Mouse (Mus musculus): ENCODE results near the gene Abca9. TPM values are rescaled to one million over a fixed set of nuclear protein-coding genes. Genes with fewer than 3 reads are reported as not detected.

The Abca9 gene
- total and polyA plus RNA-seq, 3 experiments, result 0.08 to 0.13 (median 0.12) TPM

- TF ChIP-seq IRF4 (IDR thresholded peaks at IDR 0.05; ENCODE audit: low read depth, low read length), result no peak
- TF ChIP-seq MYC (IDR thresholded peaks at IDR 0.05; ENCODE audit: low read depth, low read length), result no peak
- no peak for TF ChIP-seq POLR2A (IDR thresholded peaks at IDR 0.05; ENCODE audit: low read depth, low read length)
- no peak for TF ChIP-seq UBTF (IDR thresholded peaks at IDR 0.05; ENCODE audit: low read depth, low read length)
- TF ChIP-seq ZKSCAN1 (IDR thresholded peaks at IDR 0.05; ENCODE audit: borderline replicate concordance, low read depth, low read length), result no peak
- no peak for TF ChIP-seq E2F4 (IDR thresholded peaks at IDR 0.05; ENCODE audit: insufficient replicate concordance, low read depth, low read length)
- no peak for TF ChIP-seq CHD1 (IDR thresholded peaks at IDR 0.05; ENCODE audit: low read depth, low read length)
- no peak for TF ChIP-seq ETS1 (conservative IDR thresholded peaks at IDR 0.05; ENCODE audit: low read depth, low read length)
- no peaks in the 10 kb centered on the region for H3K9me3 ChIP-seq (replicated peaks; ENCODE audit: low read length)
- no peak overlapping the region for H3K4me3 ChIP-seq (replicated peaks in 1 of 3; ENCODE audit: low read depth in 2 of 3, low read length in 2 of 3, poor library complexity in 1 of 3)
- H3K4me1 ChIP-seq (ENCODE audit: control insufficient read depth in 1 of 2, insufficient read depth in 2 of 2), result no peaks in the 10 kb centered on the region
- no peaks in the 10 kb centered on the region for H3K79me2 ChIP-seq (replicated peaks; ENCODE audit: control insufficient read depth, extremely low read depth, insufficient read depth, poor library complexity, severe bottlenecking)
- no peak overlapping the region for H3K4me2 ChIP-seq (ENCODE audit: insufficient read depth, low read depth, poor library complexity, severe bottlenecking)
- no peak overlapping the region for H3K9ac ChIP-seq (ENCODE audit: insufficient read depth, low read depth)
- in situ Hi-C loops (cut with MboI; ENCODE audit: low pct_ligation_motif_present, low pct_unique_long_range_greater_than_20kb, low sequenced_read_pairs) (no loop called here), dilution Hi-C loops (cut with MboI; ENCODE audit: extremely low pct_ligation_motif_present, extremely low pct_unique_long_range_greater_than_20kb, low sequenced_read_pairs) (no loop called here)
- no peak overlapping the region for H3K27ac ChIP-seq (ENCODE audit: insufficient read depth, low read depth)
- no peak for DNase-seq (ENCODE audit: extremely low read depth)
- no peaks in the 10 kb centered on the region for H3K27me3 ChIP-seq (replicated peaks)
- no peaks in the 10 kb centered on the region for H3K36me3 ChIP-seq (replicated peaks in 1 of 2; ENCODE audit: control insufficient read depth in 1 of 2, insufficient read depth in 1 of 2, low read length in 1 of 2)
These were observed 27.3 kb upstream of the Abca9 start for GRCm38 (mm10) chr11:110195310-110195709.

- dilution Hi-C loops (cut with MboI; ENCODE audit: extremely low pct_ligation_motif_present, extremely low pct_unique_long_range_greater_than_20kb, low sequenced_read_pairs), result no loop called here
- H3K79me2 ChIP-seq (replicated peaks; ENCODE audit: control insufficient read depth, extremely low read depth, insufficient read depth, poor library complexity, severe bottlenecking), result no peaks in the 10 kb centered on the region
- no peak overlapping the region for H3K4me3 ChIP-seq (replicated peaks in 1 of 3; ENCODE audit: low read depth in 2 of 3, low read length in 2 of 3, poor library complexity in 1 of 3)
- H3K4me2 ChIP-seq (ENCODE audit: insufficient read depth, low read depth, poor library complexity, severe bottlenecking), result no peak overlapping the region
- H3K9me3 ChIP-seq (replicated peaks; ENCODE audit: low read length), result no peaks in the 10 kb centered on the region
- H3K9ac ChIP-seq (ENCODE audit: insufficient read depth, low read depth), result no peak overlapping the region
- H3K4me1 ChIP-seq (ENCODE audit: control insufficient read depth in 1 of 2, insufficient read depth in 2 of 2), result peaks cover 0 to 16% of the 10 kb centered on the region in 2 experiments; a peak in 2 of 4 replicates
- H3K36me3 ChIP-seq (replicated peaks in 1 of 2; ENCODE audit: control insufficient read depth in 1 of 2, insufficient read depth in 1 of 2, low read length in 1 of 2), result no peaks in the 10 kb centered on the region
- DNase-seq (ENCODE audit: extremely low read depth), result peak; percentile 27
- H3K27ac ChIP-seq (ENCODE audit: insufficient read depth, low read depth), result no peak overlapping the region
- H3K27me3 ChIP-seq (replicated peaks), result no peaks in the 10 kb centered on the region
- no peak for TF ChIP-seq ELF1 (IDR thresholded peaks at IDR 0.05; ENCODE audit: low read depth, low read length)
- no peak for TF ChIP-seq JUND (conservative IDR thresholded peaks at IDR 0.05; ENCODE audit: low read depth, low read length)
- TF ChIP-seq SMC3 (IDR thresholded peaks at IDR 0.05; ENCODE audit: low read depth, low read length), result no peak
- TF ChIP-seq CHD1 (IDR thresholded peaks at IDR 0.05; ENCODE audit: low read depth, low read length), result no peak
- TF ChIP-seq CTCF (conservative IDR thresholded peaks at IDR 0.05 in 1 of 2, IDR thresholded peaks at IDR 0.05 in 1 of 2; ENCODE audit: low read depth in 2 of 2, low read length in 2 of 2), result no peak
- TF ChIP-seq SIN3A (IDR thresholded peaks at IDR 0.05; ENCODE audit: low read length), result no peak
- TF ChIP-seq TCF12 (IDR thresholded peaks at IDR 0.05; ENCODE audit: low read depth, low read length), result no peak
- no peak for TF ChIP-seq UBTF (IDR thresholded peaks at IDR 0.05; ENCODE audit: low read depth, low read length)
- no peak for TF ChIP-seq MAZ (IDR thresholded peaks at IDR 0.05; ENCODE audit: low read depth, low read length)
- no peak for TF ChIP-seq ZKSCAN1 (IDR thresholded peaks at IDR 0.05; ENCODE audit: borderline replicate concordance, low read depth, low read length)
- no peak for TF ChIP-seq E2F4 (IDR thresholded peaks at IDR 0.05; ENCODE audit: insufficient replicate concordance, low read depth, low read length)
- TF ChIP-seq MXI1 (IDR thresholded peaks at IDR 0.05; ENCODE audit: low read depth, low read length), result no peak
- in situ Hi-C loops (cut with MboI; ENCODE audit: low pct_ligation_motif_present, low pct_unique_long_range_greater_than_20kb, low sequenced_read_pairs), result no loop called here
These were observed 3.2 kb upstream of the Abca9 start for GRCm38 (mm10) chr11:110171212-110171611.
